Mouse (Mus musculus): ENCODE results near the gene BC025446. TPM values are rescaled to one million over a fixed set of nuclear protein-coding genes. Genes with fewer than 3 reads are reported as not detected.

BC025446 gene
- polyA plus RNA-seq, 1 experiment from 2014 or later = not detected

DNA sequence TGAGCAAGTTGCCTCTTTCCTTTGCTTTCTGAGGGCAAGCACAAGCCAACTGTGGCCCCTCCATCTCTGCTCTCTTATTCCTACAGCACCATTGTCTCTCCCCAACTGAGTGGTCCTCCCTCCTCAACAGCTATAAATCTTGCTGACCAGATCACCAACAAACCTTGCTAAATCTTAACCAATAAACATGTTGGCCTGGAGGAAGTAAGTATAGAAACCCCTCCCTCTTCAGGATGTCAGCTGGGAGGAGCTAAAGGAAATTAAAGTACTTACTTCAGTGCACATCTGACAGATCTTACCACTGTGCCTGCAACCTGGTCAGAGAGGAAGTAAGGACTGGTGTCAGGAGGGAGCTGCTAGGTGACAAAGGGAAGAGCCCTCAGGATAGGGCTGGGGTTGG lies 51.9 kb downstream of the BC025446 start, which contains the start of gene Ly6f:
Gene Ly6f (plus strand): TSS at position 301 of the 400 bp plus-strand sequence.
- H3K4me3 ChIP-seq = no peak within 1 kb of the TSS
- no peaks in the 10 kb centered on the region for H3K9me3 ChIP-seq (replicated peaks)
- DNase-seq (ENCODE audit: low spot score) = no peak
- no peaks in the 10 kb centered on the region for H3K27me3 ChIP-seq (ENCODE audit: low read depth, poor library complexity, severe bottlenecking)
- H3K4me1 ChIP-seq = no peaks in the 10 kb centered on the region
- no peaks in the 10 kb centered on the region for H3K36me3 ChIP-seq
- no peak within 1 kb of the TSS for H3K27ac ChIP-seq

DNA sequence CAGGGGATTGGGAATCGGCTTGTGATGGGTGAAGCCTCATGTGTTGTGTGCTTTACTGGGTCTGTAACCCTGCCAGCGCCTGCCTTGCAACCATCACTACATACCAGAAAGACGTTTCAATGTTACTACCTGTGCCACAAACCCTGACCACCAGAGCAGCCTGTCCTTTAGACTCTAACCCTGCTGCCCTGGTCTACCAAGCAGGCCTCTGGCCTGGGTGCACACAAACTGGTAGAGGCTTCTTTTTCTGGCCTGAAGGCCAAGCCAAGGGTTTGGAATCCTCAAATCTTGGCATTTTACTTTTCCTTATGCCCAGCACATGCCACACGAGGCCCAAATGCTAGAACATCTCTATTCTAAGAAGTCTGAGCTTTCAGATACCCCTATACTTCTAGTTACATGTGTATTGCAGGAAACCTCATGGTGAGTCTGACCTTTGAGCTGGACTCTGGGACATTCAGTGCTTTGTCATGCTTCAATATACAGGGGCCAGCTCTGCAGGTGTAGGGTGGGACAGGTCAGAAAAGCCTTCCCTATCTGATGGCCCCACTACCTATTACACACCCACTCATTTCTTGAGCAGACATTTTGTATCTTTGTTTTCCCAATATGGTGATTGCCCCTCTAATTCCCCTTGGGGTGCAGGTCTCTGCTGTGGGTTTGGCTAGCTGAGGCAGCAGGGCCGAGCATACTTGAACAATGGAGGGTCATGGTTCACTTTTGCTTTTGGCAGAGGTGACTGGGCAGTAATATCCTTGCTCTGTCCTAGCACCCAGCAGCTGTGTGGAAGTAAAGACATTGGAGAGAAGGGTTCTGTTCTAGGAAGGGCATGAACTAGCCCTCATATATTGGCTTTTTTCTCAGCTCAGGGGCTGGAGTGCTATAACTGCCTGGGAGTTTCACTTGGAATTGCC lies 53.0 kb downstream of the BC025446 start:
- DNase-seq (ENCODE audit: low spot score) = no peak
- Histone ChIP-seq H3K27ac (no peak overlapping the region), H3K27me3 (ENCODE audit: low read depth, poor library complexity, severe bottlenecking) (no peaks in the 10 kb centered on the region), H3K4me1 (no peaks in the 10 kb centered on the region), H3K4me3 (no peak overlapping the region), H3K9me3 (replicated peaks) (no peaks in the 10 kb centered on the region), H3K36me3 (no peaks in the 10 kb centered on the region)
- WGBS = 83% methylated on average over 5 of the region's 5 CpGs

- no peaks in the 10 kb centered on the region for H3K9me3 ChIP-seq (replicated peaks)
- no peaks in the 10 kb centered on the region for H3K36me3 ChIP-seq
- no peak for DNase-seq (ENCODE audit: low spot score)
- H3K27ac ChIP-seq = no peak overlapping the region
- no peaks in the 10 kb centered on the region for H3K27me3 ChIP-seq (ENCODE audit: low read depth, poor library complexity, severe bottlenecking)
- H3K4me1 ChIP-seq = no peaks in the 10 kb centered on the region
- H3K4me3 ChIP-seq = no peak overlapping the region
These were observed 54.0 kb downstream of the BC025446 start for GRCm38 (mm10) chr15:75270169-75270568.

GRCm38 (mm10) chr15:75270691-75271362 lies 54.7 kb downstream of the BC025446 start:
- no peaks in the 10 kb centered on the region for H3K36me3 ChIP-seq
- 81% methylated on average over 3 of the region's 3 CpGs for WGBS
- no peaks in the 10 kb centered on the region for H3K4me1 ChIP-seq
- H3K9me3 ChIP-seq (replicated peaks) = no peaks in the 10 kb centered on the region
- no peaks in the 10 kb centered on the region for H3K27me3 ChIP-seq (ENCODE audit: low read depth, poor library complexity, severe bottlenecking)
- DNase-seq (ENCODE audit: low spot score) = no peak
- H3K27ac ChIP-seq = no peak overlapping the region
- H3K4me3 ChIP-seq = no peak overlapping the region

GRCm38 (mm10) chr15:75271426-75271825 lies 55.2 kb downstream of the BC025446 start:
- Histone ChIP-seq H3K36me3 (no peaks in the 10 kb centered on the region), H3K4me1 (no peaks in the 10 kb centered on the region), H3K9me3 (replicated peaks) (no peaks in the 10 kb centered on the region), H3K27ac (no peak overlapping the region), H3K27me3 (ENCODE audit: low read depth, poor library complexity, severe bottlenecking) (no peaks in the 10 kb centered on the region), H3K4me3 (no peak overlapping the region)
- DNase-seq (ENCODE audit: low spot score) = no peak
- 79% methylated on average over 1 of the region's 1 CpGs for WGBS

DNA sequence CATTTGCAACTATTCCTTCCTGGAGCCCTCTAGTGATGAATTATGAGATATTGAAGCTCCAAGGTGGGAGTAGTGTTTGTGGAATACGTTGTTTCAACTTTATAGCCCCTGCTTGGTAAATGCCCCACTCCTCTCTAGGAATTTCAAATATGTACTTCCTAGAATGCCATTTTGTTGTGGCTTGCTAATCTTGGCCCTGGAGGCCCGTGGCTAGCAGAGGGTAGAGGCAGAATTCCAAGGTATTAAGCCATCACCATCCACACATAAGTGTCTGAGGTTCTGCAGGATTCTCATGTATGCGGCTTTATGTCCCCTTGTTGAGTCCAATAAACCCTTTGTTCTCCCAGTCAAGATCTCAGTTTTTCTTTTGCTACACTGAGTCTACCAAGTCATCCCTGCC lies 55.7 kb downstream of the BC025446 start:
- no peaks in the 10 kb centered on the region for H3K4me1 ChIP-seq
- 69% methylated on average over 3 of the region's 3 CpGs for WGBS
- DNase-seq (ENCODE audit: low spot score) = no peak

More for the DNA sequence above, 55.7 kb downstream of the BC025446 start:
- Histone ChIP-seq H3K4me3 (no peak overlapping the region), H3K36me3 (no peaks in the 10 kb centered on the region), H3K9me3 (replicated peaks) (no peaks in the 10 kb centered on the region), H3K27me3 (ENCODE audit: low read depth, poor library complexity, severe bottlenecking) (no peaks in the 10 kb centered on the region), H3K27ac (no peak overlapping the region)

Other genes starting within 250 kb of the BC025446 start
- not detected in 2 replicates for gene Ly6i, start 232.9 kb upstream of the BC025446 start, polyA plus RNA-seq (2016; fragmentation: Nextera tagmentation; extraction: Ambion mirVana)
- gene Ly6a, start 218.3 kb upstream of the BC025446 start, polyA plus RNA-seq (2016; fragmentation: Nextera tagmentation; extraction: Ambion mirVana) = 1.8 and 2.8 TPM in 2 replicates
- 2.2 and 2.3 TPM in 2 replicates for gene Ly6c1, start 167.5 kb upstream of the BC025446 start, polyA plus RNA-seq (2016; fragmentation: Nextera tagmentation; extraction: Ambion mirVana)
- not detected in 2 replicates for gene Ly6c2, start 104.4 kb upstream of the BC025446 start, polyA plus RNA-seq (2016; fragmentation: Nextera tagmentation; extraction: Ambion mirVana)
- gene Ly6g, start 61.1 kb upstream of the BC025446 start, polyA plus RNA-seq (2016; fragmentation: Nextera tagmentation; extraction: Ambion mirVana) = not detected in 2 replicates
- 0.18 TPM in 1 of 2 replicates, not detected in the other for gene Ly6f, start 52.0 kb downstream of the BC025446 start, polyA plus RNA-seq (2016; fragmentation: Nextera tagmentation; extraction: Ambion mirVana)

Data from limb, embryonic 10.5 days (tissue).